Mouse (Mus musculus) layer of hippocampus, adult 9-10 months (tissue): ENCODE results near the gene Mtmr12.

Experiments
- DNase-seq: peaks from one replicate; pipeline ENCODE4 v3.0.0; 2022; ENCODE audit warnings: low spot score

Mtmr12 gene

GRCm38 (mm10) chr15:12235983-12236382, 31.2 kb downstream of the Mtmr12 start:
- no peak for DNase-seq

GRCm38 (mm10) chr15:12236961-12237360, 32.1 kb downstream of the Mtmr12 start:
- DNase-seq, result no peak

- no peak for DNase-seq
Observed at GRCm38 (mm10) chr15:12237539-12237938, 32.7 kb downstream of the Mtmr12 start.

- no peak for DNase-seq
Observed at GRCm38 (mm10) chr15:12238337-12238736, 33.5 kb downstream of the Mtmr12 start.

- DNase-seq, result no peak
Observed at GRCm38 (mm10) chr15:12240705-12241328, 36.0 kb downstream of the Mtmr12 start.

- DNase-seq, result no peak
Observed at GRCm38 (mm10) chr15:12243792-12244191, 39.0 kb downstream of the Mtmr12 start.

- DNase-seq, result no peak
Observed at GRCm38 (mm10) chr15:12245580-12246359, 40.9 kb downstream of the Mtmr12 start.

- no peak for DNase-seq
Observed at GRCm38 (mm10) chr15:12246360-12247158, 41.7 kb downstream of the Mtmr12 start.

GRCm38 (mm10) chr15:12247159-12247603, 42.4 kb downstream of the Mtmr12 start:
- DNase-seq, result no peak

GRCm38 (mm10) chr15:12248279-12248678, 43.5 kb downstream of the Mtmr12 start:
- DNase-seq, result no peak

GRCm38 (mm10) chr15:12250350-12250749, 45.5 kb downstream of the Mtmr12 start:
- DNase-seq, result no peak

- no peak for DNase-seq
Observed at GRCm38 (mm10) chr15:12251416-12252140, 46.8 kb downstream of the Mtmr12 start.

GRCm38 (mm10) chr15:12252141-12252489, 47.3 kb downstream of the Mtmr12 start:
- no peak for DNase-seq

- no peak for DNase-seq
Observed at GRCm38 (mm10) chr15:12257730-12258494, 53.1 kb downstream of the Mtmr12 start.

- no peak for DNase-seq
Observed at GRCm38 (mm10) chr15:12263056-12263455, 58.2 kb downstream of the Mtmr12 start.

- DNase-seq, result no peak
Observed at GRCm38 (mm10) chr15:12266460-12266859, 61.6 kb downstream of the Mtmr12 start.

GRCm38 (mm10) chr15:12268021-12268420, 63.2 kb downstream of the Mtmr12 start:
- DNase-seq, result peak; percentile 59

- DNase-seq, result no peak
Observed at GRCm38 (mm10) chr15:12271340-12271739, 66.5 kb downstream of the Mtmr12 start.

GRCm38 (mm10) chr15:12273325-12274052, 68.7 kb downstream of the Mtmr12 start:
- no peak for DNase-seq

GRCm38 (mm10) chr15:12274053-12274769, 69.4 kb downstream of the Mtmr12 start:
- no peak for DNase-seq
